Mouse (Mus musculus) stomach, embryonic 16.5 days (tissue): ENCODE measurements around the gene Zfp39. TPM values are rescaled to one million over a fixed set of nuclear protein-coding genes. Genes with fewer than 3 reads are reported as not detected.

Experiments used
- ATAC-seq: fragments of 200-750 bp; cut with Nextera tagmentation; 2 replicates; pipeline ENCODE4 v1.8.0; 2017; ENCODE audit warnings: moderate number of reproducible peaks, moderate TSS enrichment; ENCODE audit not compliant: insufficient read depth, low FRiP score
- H3K27ac ChIP-seq: fragments of 300-500 bp; sonication (generic); 2 replicates; pipeline ENCODE4 v1.5.1; 2014; ENCODE audit warnings: low read length
- H3K27me3 ChIP-seq: fragments of 300-500 bp; sonication (generic); 2 replicates; pipeline ENCODE4 v1.6.1; 2014; ENCODE audit warnings: low read length, control low read depth, mixed read lengths; ENCODE audit not compliant: control insufficient read depth, insufficient read depth
- H3K36me3 ChIP-seq: fragments of 300-500 bp; sonication (generic); 2 replicates; pipeline ENCODE4 v1.6.1; 2014; ENCODE audit warnings: low read length; ENCODE audit not compliant: control insufficient read depth, insufficient read depth
- H3K4me1 ChIP-seq: fragments of 300-500 bp; sonication (generic); 2 replicates; pipeline ENCODE4 v1.6.1; 2014; ENCODE audit warnings: low read length, control low read depth, mixed read lengths; ENCODE audit not compliant: control insufficient read depth, insufficient read depth
- H3K4me2 ChIP-seq: fragments of 300-500 bp; sonication (generic); 2 replicates; pipeline ENCODE4 v1.6.1; 2014; ENCODE audit warnings: low read depth, low read length, mixed read lengths
- H3K4me3 ChIP-seq: fragments of 300-500 bp; sonication (generic); replicated peaks from 2 replicates; pipeline ENCODE4 v1.5.1; 2014; ENCODE audit warnings: mild to moderate bottlenecking, low read length
- H3K9ac ChIP-seq: fragments of 300-500 bp; sonication (generic); 2 replicates; pipeline ENCODE4 v1.6.1; 2014; ENCODE audit warnings: low read length
- H3K9me3 ChIP-seq: fragments of 300-500 bp; sonication (generic); replicated peaks from 2 replicates; pipeline ENCODE4 v1.6.1; 2016; ENCODE audit warnings: low read length, control low read depth; ENCODE audit not compliant: control insufficient read depth
- WGBS: fragments of 180-500 bp; shearing (Covaris S2); extraction: QIAGEN DNeasy Blood & Tissue Kit; methylation state at CpG from one replicate; pipeline ENCODE4 v1.1.7; 2014; 5-methylcytosine and 5-hydroxymethylcytosine counted together
- polyA plus RNA-seq: library from polyadenylated mRNA; unstranded; fragments of >200 nt; fragmentation: Nextera tagmentation; extraction: Ambion mirVana; gene quantifications from 2 replicates; pipeline ENCODE4 v1.2.1, GENCODE M21; 2015

The Zfp39 gene
- polyA plus RNA-seq, 1 experiment from 2014 or later = 4.7 TPM

DNA sequence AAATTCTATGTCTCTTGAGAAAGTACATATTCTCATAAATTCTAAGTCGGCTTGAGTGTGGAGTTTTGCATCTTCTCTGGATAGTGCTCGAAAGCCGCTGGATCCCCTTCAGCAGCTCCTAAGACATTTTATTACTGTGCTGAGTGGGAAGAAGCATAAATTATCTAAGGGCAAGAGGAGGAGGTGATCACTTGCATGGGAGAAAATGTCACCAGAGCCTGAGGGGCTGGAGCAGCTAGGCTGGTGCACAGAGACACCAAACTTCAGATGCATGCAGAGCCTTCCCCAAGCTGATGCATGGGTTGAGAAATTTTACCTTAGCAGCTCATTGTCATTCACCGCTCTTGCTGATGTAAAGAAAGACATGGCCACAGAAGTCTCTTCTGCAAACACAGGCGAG is 40.1 kb upstream of the Zfp39 start:
- no peak overlapping the region for H3K9ac ChIP-seq
- H3K36me3 ChIP-seq = no peaks in the 10 kb centered on the region
- H3K9me3 ChIP-seq = no peaks in the 10 kb centered on the region
- H3K4me2 ChIP-seq = no peak overlapping the region
- 73% methylated on average over 5 of the region's 5 CpGs for WGBS
- H3K27me3 ChIP-seq = no peaks in the 10 kb centered on the region; the same call in 1 of the 2 replicates
- no peak overlapping the region for H3K4me3 ChIP-seq
- H3K4me1 ChIP-seq = peaks cover 9% of the 10 kb centered on the region; the same call in 1 of the 2 replicates
- H3K27ac ChIP-seq = no peak overlapping the region
- ATAC-seq = no peak

GRCm38 (mm10) chr11:58939088-58939439 is 35.0 kb upstream of the Zfp39 start:
- H3K4me2 ChIP-seq = peak overlapping the region; percentile 78
- peak overlapping the region; percentile 99 for H3K9ac ChIP-seq
- H3K4me3 ChIP-seq = peak overlapping the region; percentile 93
- H3K36me3 ChIP-seq = no peaks in the 10 kb centered on the region
- peaks cover 15% of the 10 kb centered on the region for H3K4me1 ChIP-seq
- ATAC-seq = no peak
- 12% methylated on average over 6 of the region's 6 CpGs for WGBS
- H3K9me3 ChIP-seq = no peaks in the 10 kb centered on the region
- peak overlapping the region; percentile 95 for H3K27ac ChIP-seq
- H3K27me3 ChIP-seq = no peaks in the 10 kb centered on the region

DNA sequence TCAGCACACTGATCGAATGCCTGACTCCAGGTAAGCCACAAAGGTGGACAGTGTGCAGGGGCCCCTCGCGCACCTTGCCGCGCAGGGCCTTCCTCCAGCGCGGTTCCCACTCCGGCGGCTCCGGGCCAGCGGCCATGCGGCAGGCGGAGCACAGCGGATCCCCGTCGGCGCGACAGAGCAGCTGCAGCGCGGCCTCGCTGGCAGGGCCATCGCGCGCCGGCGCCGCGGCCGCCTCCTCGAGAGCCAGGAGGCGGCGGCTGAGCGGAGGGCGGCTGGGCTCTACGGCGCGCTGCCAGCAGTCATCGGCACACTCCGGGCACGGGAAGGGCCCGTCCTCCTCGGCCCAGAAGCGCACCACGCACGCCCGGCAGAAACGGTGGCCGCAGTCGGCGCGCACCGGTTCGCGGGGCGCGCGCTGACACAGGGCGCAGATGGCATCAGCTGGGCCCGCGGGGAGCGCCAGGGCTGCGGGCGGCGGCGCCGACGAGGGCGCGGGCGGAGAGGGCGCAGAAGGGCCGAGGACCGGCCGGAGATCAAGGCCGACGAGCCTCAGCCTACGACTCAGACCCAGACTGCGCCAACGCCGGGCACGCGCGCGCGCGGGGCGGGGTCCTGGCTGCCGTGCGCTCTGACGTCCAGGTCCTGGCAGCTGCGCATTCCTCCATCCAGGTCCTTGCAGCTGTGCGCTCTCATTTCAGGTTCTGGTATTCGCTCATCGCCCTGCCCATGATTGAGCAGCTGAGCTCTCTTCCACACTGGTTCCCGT is 34.5 kb upstream of the Zfp39 start, which contains the start of gene Rnf187:
Gene Rnf187, minus strand, starts transcription at position 595 of the 766 bp plus-strand sequence.
- Histone ChIP-seq H3K9ac (peak within 1 kb of the TSS; percentile 99), H3K9me3 (no peaks in the 10 kb centered on the region), H3K4me2 (peak within 1 kb of the TSS; percentile 78), H3K36me3 (peaks cover 3% of the 10 kb centered on the region; the same call in 1 of the 2 replicates), H3K27me3 (no peaks in the 10 kb centered on the region), H3K4me3 (peak within 1 kb of the TSS; percentile 93), H3K27ac (peak within 1 kb of the TSS; percentile 95), H3K4me1 (peaks cover 15% of the 10 kb centered on the region)
- ATAC-seq = peak; percentile 98
- under 1% methylated on average over 87 of the region's 95 CpGs for WGBS

DNA sequence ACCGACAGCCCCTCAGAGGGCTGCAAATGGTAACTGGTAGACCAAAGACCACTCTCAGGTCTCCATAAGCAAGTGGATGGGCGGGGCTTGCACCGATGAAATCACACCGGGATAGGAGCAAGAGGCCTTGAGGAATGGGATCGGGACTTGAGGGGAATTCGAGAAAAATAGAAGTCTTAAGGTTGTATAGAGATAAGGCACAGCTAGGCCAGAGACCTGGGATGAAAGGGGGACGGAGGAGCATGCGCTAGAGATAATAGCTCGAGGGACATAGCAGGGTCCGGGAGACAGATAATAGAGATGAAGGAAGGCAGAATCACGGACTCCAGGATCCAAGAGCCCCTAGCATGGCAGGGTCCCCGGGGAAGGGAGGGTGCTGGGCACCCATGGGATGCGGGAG is 33.9 kb upstream of the Zfp39 start:
- Histone ChIP-seq H3K4me3 (peak overlapping the region; percentile 93), H3K9ac (peak overlapping the region; percentile 99), H3K27me3 (no peaks in the 10 kb centered on the region), H3K27ac (peak overlapping the region; percentile 95), H3K4me1 (peaks cover 15% of the 10 kb centered on the region), H3K36me3 (peaks cover 9% of the 10 kb centered on the region; the same call in 1 of the 2 replicates), H3K9me3 (no peaks in the 10 kb centered on the region), H3K4me2 (peak overlapping the region; percentile 78)
- WGBS = under 1% methylated on average over 13 of the region's 13 CpGs
- peak; percentile 8; the same call in 1 of the 2 replicates for ATAC-seq

GRCm38 (mm10) chr11:58931576-58931975 is 27.6 kb upstream of the Zfp39 start:
- Histone ChIP-seq H3K4me1 (peaks cover 4% of the 10 kb centered on the region; the same call in 1 of the 2 replicates), H3K36me3 (peaks cover 19% of the 10 kb centered on the region; the same call in 1 of the 2 replicates), H3K9me3 (no peaks in the 10 kb centered on the region), H3K27ac (no peak overlapping the region), H3K4me3 (no peak overlapping the region), H3K4me2 (no peak overlapping the region), H3K9ac (no peak overlapping the region), H3K27me3 (no peaks in the 10 kb centered on the region)
- peak; percentile 18; the same call in 1 of the 2 replicates for ATAC-seq
- WGBS = 67% methylated on average over 4 of the region's 4 CpGs

- Histone ChIP-seq H3K4me3 (no peak overlapping the region), H3K27me3 (no peaks in the 10 kb centered on the region), H3K36me3 (peaks cover 19% of the 10 kb centered on the region; the same call in 1 of the 2 replicates), H3K27ac (no peak overlapping the region), H3K9ac (no peak overlapping the region), H3K4me1 (peaks cover 4% of the 10 kb centered on the region; the same call in 1 of the 2 replicates), H3K9me3 (no peaks in the 10 kb centered on the region), H3K4me2 (no peak overlapping the region)
- 83% methylated on average over 3 of the region's 3 CpGs for WGBS
- no peak for ATAC-seq
Measured at GRCm38 (mm10) chr11:58930254-58930653, 26.2 kb upstream of the Zfp39 start.

DNA sequence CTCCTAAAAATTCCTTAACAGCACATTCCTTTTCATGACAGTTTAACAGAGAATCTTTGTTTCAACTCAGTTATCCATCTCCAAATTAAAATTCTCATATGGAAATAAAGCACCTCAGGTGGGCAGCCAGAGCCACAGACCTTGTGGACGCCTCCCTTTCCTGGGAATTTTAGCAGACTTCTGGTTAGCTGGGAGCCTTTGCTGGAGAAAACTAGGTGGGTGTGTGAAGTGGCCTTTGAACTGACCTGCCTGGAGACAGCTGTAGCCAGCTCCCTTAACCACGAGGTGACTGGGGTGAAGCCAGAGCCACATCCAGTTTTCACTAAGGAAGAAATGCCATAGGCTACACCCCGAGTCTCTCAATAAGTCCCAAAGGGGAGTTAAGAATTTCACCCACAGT is 25.6 kb upstream of the Zfp39 start:
- Histone ChIP-seq H3K36me3 (peaks cover 19% of the 10 kb centered on the region; the same call in 1 of the 2 replicates), H3K9me3 (no peaks in the 10 kb centered on the region), H3K4me2 (no peak overlapping the region), H3K4me1 (peaks cover 4% of the 10 kb centered on the region; the same call in 1 of the 2 replicates), H3K4me3 (no peak overlapping the region), H3K27ac (no peak overlapping the region), H3K27me3 (no peaks in the 10 kb centered on the region), H3K9ac (no peak overlapping the region)
- WGBS = 41% methylated on average over 3 of the region's 3 CpGs
- ATAC-seq = no peak

- no peak for ATAC-seq
- no peak overlapping the region for H3K4me3 ChIP-seq
- 70% methylated on average over 4 of the region's 4 CpGs for WGBS
- no peaks in the 10 kb centered on the region for H3K27me3 ChIP-seq
- no peak overlapping the region for H3K9ac ChIP-seq
- no peak overlapping the region for H3K27ac ChIP-seq
- no peak overlapping the region for H3K4me2 ChIP-seq
- H3K4me1 ChIP-seq = peaks cover 4% of the 10 kb centered on the region; the same call in 1 of the 2 replicates
- no peaks in the 10 kb centered on the region for H3K9me3 ChIP-seq
- peaks cover 19% of the 10 kb centered on the region; the same call in 1 of the 2 replicates for H3K36me3 ChIP-seq
Measured at GRCm38 (mm10) chr11:58929055-58929454, 25.0 kb upstream of the Zfp39 start.
